Comparison of ENCODE assay signal across 8 mouse cellular contexts in genomic region chr5:132540841-132541311, GRCm38 (mm10). TPM values are rescaled to one million over a fixed set of nuclear protein-coding genes. Genes with fewer than 3 reads are reported as not detected.
DNase-seq lines count a peak whose midpoint lies in the region; ATAC-seq and TF ChIP-seq lines count a peak whose summit lies in the region.

No protein-coding gene starts in this region.

- H3K9me3 ChIP-seq in forebrain, embryonic 11.5 days (ENCODE audit: control insufficient read depth, low read length), result no peaks in the 10 kb centered on the region
- no peaks in the 10 kb centered on the region for H3K9me3 ChIP-seq in intestine, embryonic 15.5 days

- no peak overlapping the region for H3K27ac ChIP-seq in kidney, adult 2 months (ENCODE audit: insufficient read depth, low read depth, low read length)
- 0 out of 2 replicates have a peak overlapping the region, but pooled peaks have one; percentile 6 for H3K27ac ChIP-seq in forebrain, embryonic 11.5 days (ENCODE audit: low read depth, low read length)
- peak overlapping the region; percentile 48; the same call in 1 of the 2 replicates for H3K27ac ChIP-seq in intestine, embryonic 15.5 days

- no peak for TF ChIP-seq CTCF in kidney, adult 2 months (conservative IDR thresholded peaks at IDR 0.05; ENCODE audit: insufficient read depth, insufficient read length, low read depth, low read length)

- ATAC-seq in forebrain, embryonic 11.5 days (replicated peaks; ENCODE audit: low FRiP score), result no peak
- no peak for ATAC-seq in intestine, embryonic 15.5 days

- DNase-seq in kidney, adult 2 months, result no peak
- no peak for DNase-seq in kidney, postnatal 36 days
- DNase-seq in adrenal gland, postnatal 25 days, result peak; percentile 6
- peak; percentile 64 for DNase-seq in forebrain, embryonic 11.5 days (ENCODE audit: low spot score)
- peak; percentile 5 to 24 for DNase-seq in lung, postnatal 4 days
- peak; percentile 49 for DNase-seq in testis, postnatal 10 days (ENCODE audit: low spot score)
- DNase-seq in ovary, adult 18-20 months (ENCODE audit: low spot score), result no peak

- no peak for TF ChIP-seq POLR2A in kidney, adult 2 months (IDR thresholded peaks at IDR 0.05; ENCODE audit: low read depth, low read length)

- peaks cover 6% of the 10 kb centered on the region for H3K4me1 ChIP-seq in kidney, adult 2 months (ENCODE audit: control insufficient read depth, insufficient read depth, low read length)
- peaks cover 14% of the 10 kb centered on the region; the same call in 1 of the 2 replicates for H3K4me1 ChIP-seq in forebrain, embryonic 11.5 days (replicated peaks; ENCODE audit: control insufficient read depth, insufficient read depth, low read length)
- peaks cover 13% of the 10 kb centered on the region for H3K4me1 ChIP-seq in intestine, embryonic 15.5 days (replicated peaks)

- H3K27me3 ChIP-seq in kidney, adult 2 months (replicated peaks; ENCODE audit: control insufficient read depth, insufficient read depth, low read length), result peaks cover 2% of the 10 kb centered on the region
- no peaks in the 10 kb centered on the region for H3K27me3 ChIP-seq in forebrain, embryonic 11.5 days (ENCODE audit: control insufficient read depth, insufficient read depth, low read length)
- no peaks in the 10 kb centered on the region for H3K27me3 ChIP-seq in intestine, embryonic 15.5 days (replicated peaks)

- H3K9ac ChIP-seq in forebrain, embryonic 11.5 days (ENCODE audit: low read length), result peak overlapping the region; percentile 89
- H3K9ac ChIP-seq in intestine, embryonic 15.5 days, result peak overlapping the region; percentile 73

- H3K36me3 ChIP-seq in kidney, adult 2 months (ENCODE audit: control insufficient read depth, insufficient read depth, low read length), result no peaks in the 10 kb centered on the region
- no peaks in the 10 kb centered on the region for H3K36me3 ChIP-seq in forebrain, embryonic 11.5 days (ENCODE audit: control insufficient read depth, insufficient read depth, low read length)
- no peaks in the 10 kb centered on the region for H3K36me3 ChIP-seq in intestine, embryonic 15.5 days

- peak overlapping the region; percentile 78 for H3K4me2 ChIP-seq in forebrain, embryonic 11.5 days (ENCODE audit: low read depth, low read length, severe bottlenecking)
- H3K4me2 ChIP-seq in intestine, embryonic 15.5 days (replicated peaks), result peak overlapping the region; percentile 96

- H3K4me3 ChIP-seq in kidney, adult 2 months (ENCODE audit: insufficient read depth, low read depth, low read length), result peak overlapping the region; percentile 39
- H3K4me3 ChIP-seq in forebrain, embryonic 11.5 days (ENCODE audit: low read depth, low read length), result peak overlapping the region; percentile 71
- peak overlapping the region; percentile 64 for H3K4me3 ChIP-seq in intestine, embryonic 15.5 days (replicated peaks)

- WGBS in kidney, adult 2 months, result 20% methylated on average over 7 of the region's 7 CpGs
- 7% methylated on average over 7 of the region's 7 CpGs for WGBS in forebrain, embryonic 11.5 days
- WGBS in intestine, embryonic 15.5 days, result under 1% methylated on average over 6 of the region's 7 CpGs

RNA-seq across cellular contexts. Expression of gene Auts2, which starts 2.3 kb away (rescaled TPM):
- 7.0 and 9.2 TPM in 2 replicates for polyA plus RNA-seq in kidney, adult 2 months (2012; rRNA removed)
- 75.7 and 98.4 TPM in 2 replicates for total RNA-seq in adrenal gland, postnatal 25 days (2021)
- 64.2 and 71.4 TPM in 2 replicates for polyA plus RNA-seq in forebrain, embryonic 11.5 days (2014; fragmentation: Nextera tagmentation; extraction: Ambion mirVana)
- 19.0 and 21.2 TPM in 2 replicates for polyA plus RNA-seq in intestine, embryonic 15.5 days (2015; fragmentation: Nextera tagmentation; extraction: Ambion mirVana)

Comparison
In these comparisons a context has a peak if more than half of its experiments do, and no peak if none do; other contexts are left out.
1. DNase-seq: peak in adrenal gland, postnatal 25 days (single experiment), forebrain, embryonic 11.5 days (single experiment), lung, postnatal 4 days (2 of 2) and testis, postnatal 10 days (single experiment); none in kidney, adult 2 months (single experiment), kidney, postnatal 36 days (0 of 2) and ovary, adult 18-20 months (single experiment).
2. Peak in every context shown above with its lines, with median percentiles within 50 percentile points of each other: H3K4me3 ChIP-seq.